Mouse (Mus musculus): ENCODE measurements around the gene Zfp324.
"Not testable (repeated sequence)": the region's sequence is repeated elsewhere in the genome, so short reads cannot be mapped to it uniquely, and the experiment has no call there.

Gene Zfp324

DNA sequence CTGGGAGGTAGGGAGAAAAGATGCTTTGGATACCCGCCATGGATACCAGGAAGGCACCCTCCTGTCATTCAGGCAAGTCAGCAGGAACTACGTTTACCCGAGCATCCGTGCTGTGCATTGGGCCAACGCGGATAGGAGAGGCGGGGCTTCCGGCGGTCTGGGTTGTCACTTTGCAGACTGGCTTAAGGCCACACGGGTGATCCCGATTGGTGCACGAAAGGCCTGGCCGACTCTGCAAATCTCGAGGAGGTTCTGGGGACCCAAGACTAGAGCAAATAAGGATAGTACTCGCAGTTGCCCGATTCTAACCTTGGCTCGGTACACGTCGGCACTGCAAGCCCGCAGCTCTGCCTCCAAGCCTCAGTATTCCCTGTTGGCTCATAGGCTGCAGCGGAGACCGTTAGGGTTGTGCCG, at the start of gene Zfp324:
Zfp324 (plus strand) TSS at position 161 of the 414 bp plus-strand sequence.
- peak; percentile 92 for DNase-seq (ENCODE audit: low read depth, low spot score)

DNA sequence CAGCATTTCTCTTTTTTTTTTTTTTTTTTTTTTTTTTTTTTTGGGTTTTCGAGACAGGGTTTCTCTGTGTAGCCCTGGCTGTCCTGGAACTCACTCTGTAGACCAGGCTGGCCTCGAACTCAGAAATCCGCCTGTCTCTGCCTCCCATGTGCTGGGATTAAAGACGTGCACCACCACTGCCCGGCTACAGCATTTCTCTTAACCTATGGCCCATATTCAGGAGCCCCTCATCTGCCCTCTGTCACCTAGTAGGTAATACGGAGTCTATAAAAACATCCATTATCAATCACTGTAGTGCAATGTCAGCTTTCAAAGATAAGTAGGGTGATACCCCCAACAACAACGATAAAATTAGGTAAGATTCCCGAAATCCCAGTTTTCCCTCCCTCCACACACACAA, 45.1 kb upstream of the Zfp324 start:
- not testable (repeated sequence) for DNase-seq (ENCODE audit: low read depth, low spot score)

DNA sequence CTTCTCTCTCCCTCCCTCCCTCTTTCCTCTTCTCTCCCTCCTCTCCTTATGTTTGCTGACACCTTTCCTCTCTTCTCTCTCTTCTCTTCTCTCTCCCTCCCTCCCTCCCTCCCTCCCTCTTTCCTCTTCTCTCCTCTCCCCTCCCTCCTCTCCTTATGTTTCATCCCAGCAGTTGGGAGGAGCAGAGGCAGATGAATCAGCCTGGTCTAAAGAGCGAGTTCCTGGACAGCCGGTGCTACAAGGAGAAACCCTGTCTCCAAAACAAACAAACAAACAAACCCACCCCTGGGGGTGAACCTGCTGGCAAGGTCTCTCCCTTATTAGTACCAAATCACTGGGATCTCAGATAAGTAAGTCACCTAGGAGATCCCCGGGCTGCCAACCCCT, 44.3 kb upstream of the Zfp324 start:
- no peak for DNase-seq (ENCODE audit: low read depth, low spot score)

DNA sequence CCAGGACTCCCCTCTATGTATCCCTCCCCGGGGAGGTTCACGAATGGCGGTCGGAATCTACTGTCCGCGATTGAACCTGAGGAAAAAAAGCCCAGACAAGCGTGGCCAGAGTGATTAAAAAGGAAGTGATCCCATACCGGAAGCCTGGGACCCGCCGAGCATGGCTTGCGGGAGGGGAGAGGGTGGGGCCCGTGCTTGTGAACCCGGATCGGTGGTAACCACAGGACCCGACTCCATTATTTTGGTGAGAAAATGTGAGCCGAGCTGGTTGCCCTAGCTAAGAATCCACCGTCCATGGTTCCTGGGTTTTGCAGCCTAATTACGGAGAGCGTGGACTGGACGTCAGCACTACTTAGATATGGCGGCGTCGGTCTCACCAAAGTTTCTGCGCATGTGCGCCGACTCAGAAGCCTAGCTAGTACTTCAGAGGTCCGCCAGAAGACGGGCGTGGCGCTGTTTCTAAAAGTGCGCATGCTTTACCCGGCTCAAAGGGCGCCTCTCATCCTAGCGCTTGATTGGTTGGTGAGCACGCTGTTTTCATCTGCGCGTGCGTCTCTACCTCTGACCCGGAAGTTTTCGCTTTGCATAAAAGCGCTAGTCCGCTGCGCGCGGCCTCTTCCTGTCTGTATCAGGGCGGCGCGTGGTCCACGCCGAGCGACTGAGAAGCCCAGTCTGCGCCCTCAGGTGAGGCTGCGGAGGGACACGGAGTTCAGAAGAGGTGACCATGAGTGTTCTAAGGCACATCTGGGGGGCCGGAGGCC, 43.8 kb upstream of the Zfp324 start, which contains the start of gene Rps5:
Rps5 (plus strand) TSS at position 586 of the 761 bp plus-strand sequence.
- peak; percentile 99 for DNase-seq (ENCODE audit: low read depth, low spot score)

DNA sequence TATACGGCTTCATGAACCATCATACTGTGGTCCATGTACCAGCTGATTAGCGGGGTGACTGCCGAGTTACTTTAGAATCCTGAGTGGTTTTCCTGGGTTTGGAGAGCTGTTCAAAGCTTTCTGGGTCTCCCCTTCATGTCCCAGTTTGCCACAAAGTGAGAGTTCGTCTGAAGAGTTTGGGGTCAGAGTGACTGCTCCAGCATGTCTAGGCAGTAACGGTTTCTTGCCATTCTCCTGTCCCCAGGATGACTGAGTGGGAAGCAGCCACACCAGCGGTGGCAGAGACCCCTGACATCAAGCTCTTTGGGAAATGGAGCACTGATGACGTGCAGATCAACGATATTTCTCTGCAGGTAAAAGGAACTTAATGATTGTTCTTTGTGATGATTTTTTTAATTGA, 42.9 kb upstream of the Zfp324 start:
- DNase-seq (ENCODE audit: low read depth, low spot score) = no peak

DNA sequence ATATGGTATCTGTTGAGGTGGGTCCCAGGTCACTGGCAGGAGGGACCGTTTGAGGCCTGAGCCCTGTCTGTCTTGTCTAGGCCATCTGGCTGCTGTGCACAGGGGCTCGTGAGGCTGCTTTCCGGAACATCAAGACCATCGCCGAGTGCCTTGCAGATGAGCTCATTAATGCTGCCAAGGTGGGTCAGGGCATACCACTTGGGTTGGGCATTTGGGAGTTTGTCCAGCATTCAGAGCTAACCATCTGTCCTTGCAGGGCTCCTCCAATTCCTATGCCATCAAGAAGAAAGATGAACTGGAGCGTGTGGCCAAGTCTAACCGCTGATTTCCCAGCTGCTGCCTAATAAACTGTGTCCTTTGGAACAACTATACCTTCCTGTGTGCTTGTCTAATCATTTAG, 39.3 kb upstream of the Zfp324 start:
- DNase-seq (ENCODE audit: low read depth, low spot score) = no peak

DNA sequence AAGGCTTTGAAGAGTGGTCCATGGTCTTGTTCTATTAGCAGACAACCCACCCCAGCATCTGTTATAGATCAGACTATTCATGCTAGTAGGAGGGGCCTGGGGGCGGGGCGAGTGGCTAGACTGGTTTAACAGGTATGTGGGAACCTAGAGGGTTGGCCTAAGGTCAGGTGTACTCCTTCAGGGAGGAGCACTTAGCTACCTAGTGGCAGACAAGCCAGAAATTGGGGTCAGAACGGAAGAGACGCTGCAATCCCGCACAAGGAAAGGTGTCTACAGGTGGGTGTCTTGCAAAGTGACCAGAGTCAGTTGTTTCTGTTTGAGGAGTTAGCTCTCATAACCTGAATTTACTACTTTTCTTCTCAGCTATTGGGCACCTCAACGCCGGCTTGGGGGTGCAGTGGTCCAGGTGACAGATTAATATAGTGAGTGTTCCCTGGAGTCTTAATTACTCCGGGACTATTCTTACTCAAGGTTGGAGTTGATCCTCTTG, 38.4 kb upstream of the Zfp324 start, which contains the start of gene Rnf225:
Rnf225 (plus strand) TSS at position 226 of the 490 bp plus-strand sequence.
- DNase-seq (ENCODE audit: low read depth, low spot score) = no peak

DNA sequence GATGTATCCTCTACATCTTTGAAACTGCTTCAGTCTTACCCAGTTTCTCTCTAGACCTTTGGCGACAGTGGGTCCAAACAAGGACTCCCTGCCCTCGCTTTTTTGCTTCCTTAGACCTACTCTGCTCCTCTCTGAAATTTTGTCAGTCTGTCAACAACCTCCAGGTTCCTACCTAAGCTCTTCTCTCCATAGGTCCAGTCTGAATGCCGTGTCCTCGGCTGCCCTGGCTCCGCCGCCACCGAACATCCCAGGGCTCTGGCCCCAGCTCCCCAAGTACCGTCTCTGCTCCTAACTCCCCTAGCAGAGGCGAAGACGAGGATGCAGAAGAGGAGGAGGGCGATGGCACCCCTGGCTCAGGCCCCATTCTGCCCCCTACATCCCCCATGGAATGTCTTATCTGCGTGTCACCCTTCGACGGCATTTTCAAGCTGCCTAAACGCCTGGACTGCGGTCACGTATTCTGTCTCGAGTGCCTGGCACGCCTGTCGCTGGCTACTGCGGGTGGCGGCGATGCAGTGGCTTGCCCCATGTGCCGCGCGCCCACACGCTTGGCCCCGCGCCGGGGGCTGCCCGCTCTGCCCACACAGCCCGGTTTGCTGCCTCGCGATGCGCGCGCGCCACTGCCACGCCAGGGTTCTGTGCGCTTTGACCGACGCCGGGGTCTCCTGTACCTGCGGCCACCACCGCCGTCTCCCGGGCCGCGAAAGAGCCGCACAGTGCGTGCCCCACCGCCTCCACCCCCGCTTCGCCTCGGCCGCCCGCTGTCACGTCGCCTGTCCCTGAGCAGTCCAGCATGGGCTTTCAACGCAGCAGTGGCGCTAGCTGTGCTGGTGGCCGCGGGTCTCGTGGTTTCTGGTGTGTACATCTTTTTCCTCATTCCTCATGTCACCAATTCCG, 37.7 kb upstream of the Zfp324 start:
- no peak for DNase-seq (ENCODE audit: low read depth, low spot score)

DNA sequence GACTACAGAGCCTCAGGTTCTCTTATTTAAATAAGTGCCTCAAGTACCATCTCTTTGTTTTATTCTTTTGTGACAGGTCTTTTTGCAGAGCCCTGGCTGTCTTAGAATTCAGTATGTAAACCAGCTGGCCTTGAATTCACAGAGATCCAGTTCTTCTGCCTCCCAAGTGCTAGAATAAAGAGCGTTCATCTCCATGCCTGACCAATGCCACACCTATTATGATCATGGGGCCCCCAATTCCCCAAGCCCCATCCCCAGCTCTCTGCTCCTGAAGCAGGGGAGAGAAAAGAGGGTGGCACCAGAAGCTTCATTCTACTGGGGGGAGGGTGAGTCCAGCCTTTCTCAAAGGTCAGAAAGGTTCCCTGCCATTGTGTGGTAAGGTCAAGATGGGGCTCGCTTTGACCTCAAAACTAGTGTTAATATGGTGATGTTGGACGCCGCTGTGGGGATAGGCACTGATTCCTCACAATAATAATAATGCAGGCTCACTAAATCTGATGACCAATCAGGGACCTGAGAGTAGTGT, 32.0 kb upstream of the Zfp324 start:
- DNase-seq (ENCODE audit: low read depth, low spot score) = no peak

DNA sequence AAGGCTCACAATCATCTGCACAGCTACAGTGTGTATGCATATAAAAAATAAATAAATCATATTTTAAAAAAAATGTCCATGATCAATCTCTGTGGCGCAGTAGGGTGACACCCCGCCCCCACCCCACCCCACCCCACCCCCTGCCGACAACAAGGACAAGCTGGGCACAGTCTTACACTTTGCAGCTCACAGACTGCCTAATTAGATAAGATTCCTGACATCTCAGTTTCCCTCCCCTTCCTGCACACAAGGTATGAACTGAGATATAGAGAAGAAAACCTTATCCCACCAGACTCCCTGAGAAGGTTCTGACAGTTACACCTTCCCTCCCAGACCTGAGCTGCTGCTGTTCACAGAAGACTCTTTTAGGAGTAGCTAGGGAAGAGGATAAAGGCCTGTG, 30.8 kb upstream of the Zfp324 start:
- DNase-seq (ENCODE audit: low read depth, low spot score) = no peak

DNA sequence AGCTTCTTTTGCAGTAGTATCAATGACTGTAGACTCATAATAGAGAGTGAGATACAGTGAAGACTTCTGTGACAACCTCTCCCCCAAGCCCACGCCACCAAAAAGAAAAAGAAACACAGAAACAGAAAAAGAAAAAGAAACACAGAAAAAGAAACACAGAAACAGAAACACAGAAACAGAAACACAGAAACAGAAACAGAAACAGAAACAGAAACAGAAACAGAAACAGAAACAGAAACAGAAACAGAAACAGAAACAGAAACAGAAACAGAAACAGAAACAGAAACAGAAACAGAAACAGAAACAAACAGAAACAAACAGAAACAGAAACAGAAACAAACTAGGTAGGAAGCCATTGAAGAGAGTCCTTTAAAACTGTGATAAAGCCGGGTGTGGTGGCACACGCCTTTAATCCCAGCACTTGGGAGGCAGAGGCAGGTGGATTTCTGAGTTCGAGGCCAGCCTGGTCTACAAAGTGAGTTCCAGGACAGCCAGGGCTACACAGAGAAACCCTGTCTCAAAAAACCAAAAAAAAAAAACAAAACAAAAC, 28.3 kb upstream of the Zfp324 start:
- not testable (repeated sequence) for DNase-seq (ENCODE audit: low read depth, low spot score)

DNA sequence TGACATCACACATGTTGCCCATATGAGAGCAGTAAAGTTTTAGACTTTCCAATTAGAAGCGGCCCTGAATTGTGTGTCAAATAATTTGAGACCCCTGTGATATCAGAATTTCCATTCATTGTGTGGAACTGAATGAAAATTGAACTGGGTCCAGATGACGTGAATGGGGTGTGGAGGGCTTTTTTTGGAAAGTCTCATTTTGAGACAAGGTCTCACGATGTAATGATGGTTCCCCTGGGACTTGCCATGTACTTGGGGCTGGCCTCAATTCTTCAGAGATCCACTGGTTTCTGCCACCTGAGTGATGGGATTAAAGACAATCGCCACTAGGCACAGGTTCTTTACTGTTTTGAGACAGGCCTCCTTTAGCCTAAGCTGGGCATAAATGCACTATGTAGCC, 25.0 kb upstream of the Zfp324 start:
- DNase-seq (ENCODE audit: low read depth, low spot score) = no peak

DNA sequence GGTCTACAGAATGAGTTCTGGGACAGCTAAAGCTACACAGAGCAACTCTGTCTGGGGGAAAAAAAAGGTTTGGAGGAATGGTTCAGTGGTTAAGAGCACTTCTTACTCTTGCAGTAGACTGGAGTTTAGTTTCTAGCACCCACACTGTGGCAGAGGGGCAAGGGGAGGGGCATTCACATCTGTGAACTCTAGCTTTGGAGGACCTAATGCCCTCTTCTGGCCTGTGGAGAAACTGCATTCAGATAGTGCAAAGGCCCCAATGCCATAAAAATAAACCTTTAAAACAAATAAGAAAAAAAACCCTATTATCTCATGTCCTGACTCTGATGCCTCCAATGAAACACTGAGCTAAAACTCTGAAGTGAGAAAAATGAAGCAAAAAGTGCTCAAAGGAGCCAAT, 22.1 kb upstream of the Zfp324 start:
- DNase-seq (ENCODE audit: low read depth, low spot score) = peak; percentile 73

DNA sequence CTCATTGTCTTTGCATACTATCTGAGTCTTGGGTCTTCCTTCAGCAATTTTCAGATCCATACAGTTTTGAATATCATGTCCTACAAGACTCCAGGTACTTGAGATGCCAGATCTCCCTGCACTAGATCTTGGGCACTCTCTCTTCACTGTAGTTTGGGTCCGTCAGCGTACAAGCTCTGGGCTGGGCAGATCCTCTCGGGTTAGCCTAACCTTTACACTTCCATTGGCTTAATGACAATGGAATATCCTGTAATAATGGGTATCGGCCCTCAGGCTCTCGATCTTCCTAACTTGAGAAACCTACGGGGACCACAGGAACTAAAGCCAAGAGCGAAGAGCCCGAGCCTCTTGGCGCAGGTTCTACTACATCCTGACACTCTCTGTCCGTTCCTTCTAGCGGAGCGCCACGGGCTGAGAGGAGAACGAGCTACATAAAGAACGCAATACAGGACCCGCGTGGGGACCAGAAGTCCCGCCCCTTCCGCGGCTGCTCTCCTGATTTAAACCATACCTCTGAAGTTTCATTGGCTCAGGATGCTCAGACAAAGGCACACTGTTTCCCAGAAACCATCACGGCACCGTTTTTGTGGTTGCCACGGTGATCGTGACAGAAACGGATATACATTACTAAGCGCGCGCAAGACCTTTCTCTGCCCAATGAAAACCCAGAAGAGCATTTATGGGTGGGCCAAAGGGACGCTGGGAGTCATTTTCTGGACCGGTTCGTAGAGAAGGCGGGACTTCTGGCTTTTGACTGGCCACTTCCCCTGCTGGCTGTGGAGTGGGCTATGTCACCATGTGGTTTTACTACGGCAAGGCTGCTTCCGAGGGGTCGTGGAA, 16.4 kb upstream of the Zfp324 start:
- peak; percentile 98 for DNase-seq (ENCODE audit: low read depth, low spot score)

DNA sequence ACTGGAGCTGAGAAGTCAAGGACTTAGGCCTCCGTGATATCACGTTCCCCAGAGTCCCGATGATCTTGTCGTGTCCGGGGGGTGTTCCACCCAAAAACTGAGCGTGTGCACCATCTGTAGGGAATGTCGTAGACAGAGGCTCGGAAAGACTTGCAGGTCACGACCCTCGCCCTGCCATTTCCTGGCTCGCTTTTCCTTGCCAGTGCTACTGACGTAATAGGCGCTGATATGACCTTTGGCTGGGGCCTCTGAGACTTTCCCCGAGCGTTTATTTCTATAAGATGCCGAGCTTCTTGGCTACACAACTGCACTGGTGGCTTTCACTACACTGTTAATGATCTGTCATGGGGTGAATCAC, 15.8 kb upstream of the Zfp324 start:
- DNase-seq (ENCODE audit: low read depth, low spot score) = peak; percentile 78

DNA sequence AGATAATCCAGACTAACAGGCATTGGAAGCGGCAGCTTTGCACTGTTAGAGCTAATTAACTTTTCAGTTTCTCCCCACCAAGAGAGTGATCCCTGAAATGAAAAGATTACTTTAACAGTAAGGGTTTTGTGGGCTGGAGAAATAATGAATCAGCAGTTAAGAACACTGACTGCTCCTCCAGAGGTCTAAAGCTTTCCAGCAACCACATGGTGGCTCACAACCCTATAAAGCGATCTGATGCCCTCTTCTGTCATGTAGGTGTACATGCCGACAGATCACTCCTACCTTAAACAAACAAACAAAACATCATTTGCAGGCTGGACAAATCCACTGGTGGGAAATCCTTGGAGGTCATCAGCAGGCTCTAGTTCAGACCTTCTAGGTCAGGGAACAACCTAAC, 10.7 kb upstream of the Zfp324 start:
- peak; percentile 27 for DNase-seq (ENCODE audit: low read depth, low spot score)

DNA sequence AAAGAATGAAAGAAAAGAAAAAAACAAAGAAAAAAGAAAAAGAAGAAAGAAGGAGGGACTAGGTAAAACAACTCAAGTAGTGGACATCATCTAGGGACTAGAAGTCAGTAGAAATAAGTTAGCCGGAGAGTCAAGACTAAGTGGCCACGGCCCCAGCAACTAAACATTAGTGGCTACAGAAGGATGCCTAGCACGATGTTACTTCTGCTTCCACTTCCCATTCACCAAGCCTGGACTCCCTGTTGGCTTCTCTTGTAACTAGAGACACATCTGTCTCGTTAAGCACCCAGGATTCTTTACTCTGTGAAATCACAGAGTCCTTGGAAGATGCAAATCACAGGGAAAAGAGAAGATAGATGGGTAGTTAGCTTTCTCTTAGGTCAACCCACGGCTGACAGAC, 8.1 kb upstream of the Zfp324 start:
- DNase-seq (ENCODE audit: low read depth, low spot score) = no peak

DNA sequence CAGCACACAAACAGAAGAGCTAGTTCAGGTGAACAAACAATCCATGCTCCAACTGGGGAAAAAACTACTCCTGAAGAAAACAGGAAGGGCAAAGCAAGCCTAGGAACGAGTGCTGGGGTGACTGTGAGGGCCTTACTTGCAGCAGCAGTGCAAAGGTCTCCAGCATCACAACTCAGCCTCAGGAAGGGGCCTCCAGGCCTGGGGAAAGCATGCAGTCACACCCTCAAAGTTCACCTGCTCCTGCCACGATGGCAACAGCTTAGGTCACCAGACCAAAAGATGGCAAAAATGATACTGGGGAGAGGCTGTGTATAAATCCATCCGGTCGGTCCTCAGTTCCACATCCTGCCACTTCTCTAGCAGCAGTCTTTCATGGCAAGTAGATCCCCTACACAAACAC, 6.7 kb upstream of the Zfp324 start:
- no peak for DNase-seq (ENCODE audit: low read depth, low spot score)

DNA sequence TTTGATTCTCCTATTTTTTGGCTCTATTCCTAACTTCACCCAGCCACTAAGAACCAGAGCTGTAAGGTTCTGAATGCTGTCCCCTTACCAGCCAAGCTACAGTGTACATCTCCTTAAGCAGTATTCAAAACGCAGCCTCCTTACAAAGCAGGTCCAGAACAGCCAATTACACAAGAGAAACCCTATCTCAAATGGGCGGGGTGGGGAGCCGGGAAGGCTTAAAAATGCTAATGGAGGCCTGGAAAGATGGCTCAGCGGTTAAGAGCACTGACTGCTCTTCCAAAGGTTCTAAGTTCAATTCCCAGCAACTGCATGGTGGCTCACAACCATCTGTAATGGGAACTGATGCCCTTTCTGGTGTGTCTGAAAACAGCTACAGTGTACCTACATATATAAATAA, 5.9 kb upstream of the Zfp324 start:
- DNase-seq (ENCODE audit: low read depth, low spot score) = no peak

DNA sequence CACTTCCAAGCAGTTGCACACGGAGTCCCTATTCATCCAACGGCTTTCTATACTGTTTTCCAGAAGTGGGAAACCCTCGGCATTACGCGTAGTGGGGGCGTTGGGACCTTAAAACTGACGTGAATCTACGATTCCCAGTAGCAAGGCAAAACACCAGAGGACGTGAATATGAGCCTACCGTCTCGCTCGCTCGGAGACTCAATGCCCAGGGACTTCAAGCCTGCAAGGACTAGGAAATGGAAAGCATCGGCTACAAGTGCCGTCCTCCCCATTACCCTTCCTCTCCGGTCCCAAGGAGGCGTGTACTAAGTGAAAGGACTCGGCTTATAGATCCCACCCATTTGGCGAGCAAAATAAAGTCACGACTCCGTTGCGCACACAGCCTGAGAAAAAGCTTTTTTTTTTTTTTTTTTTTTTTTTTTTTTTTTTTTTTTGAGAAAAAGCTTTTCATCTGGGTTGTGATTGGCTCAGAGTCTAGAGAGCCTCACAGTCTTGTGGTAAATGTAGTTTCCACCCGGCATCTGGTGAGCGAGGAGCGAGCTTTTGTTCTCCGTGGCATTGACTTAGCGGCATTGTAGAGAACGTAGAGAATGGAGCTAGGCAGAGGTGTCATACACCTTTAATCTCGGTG, 4.0 kb upstream of the Zfp324 start:
- peak; percentile 87 for DNase-seq (ENCODE audit: low read depth, low spot score)

Measured in CD4-positive, CD25-positive, alpha-beta regulatory T cell, adult 2 months (primary cell).